Comparison of ENCODE assay signal across 8 mouse cellular contexts in genomic region chr6:115134501-115135331, GRCm38 (mm10). TPM values are rescaled to one million over a fixed set of nuclear protein-coding genes. Genes with fewer than 3 reads are reported as not detected.
DNase-seq lines count a peak whose midpoint lies in the region; ATAC-seq and TF ChIP-seq lines count a peak whose summit lies in the region.

TSS of gene Syn2 (plus strand) at chr6:115134902.

- H3K9ac ChIP-seq in forebrain, embryonic 12.5 days, result peak within 1 kb of the TSS; percentile 78
- H3K9ac ChIP-seq in heart, embryonic 14.5 days (ENCODE audit: low read length), result peak within 1 kb of the TSS; percentile 59; the same call in 1 of the 2 replicates
- peak within 1 kb of the TSS; percentile 52; the same call in 1 of the 2 replicates for H3K9ac ChIP-seq in kidney, postnatal 0 days (ENCODE audit: low read depth, low read length)
- H3K9ac ChIP-seq in liver, adult 2 months (ENCODE audit: low read depth, low read length), result peak within 1 kb of the TSS; percentile 19; the same call in 1 of the 2 replicates
- no peak within 1 kb of the TSS; the same call in 1 of the 2 replicates for H3K9ac ChIP-seq in stomach, embryonic 14.5 days (replicated peaks; ENCODE audit: low read depth, low read length)

- peaks cover 26% of the 10 kb centered on the region for H3K27me3 ChIP-seq in forebrain, embryonic 12.5 days
- H3K27me3 ChIP-seq in heart, embryonic 14.5 days (ENCODE audit: control insufficient read depth, insufficient read depth, low read length), result peaks cover 36% of the 10 kb centered on the region
- H3K27me3 ChIP-seq in kidney, postnatal 0 days (ENCODE audit: insufficient read depth, low read length), result peaks cover 20% of the 10 kb centered on the region
- H3K27me3 ChIP-seq in liver, adult 2 months (ENCODE audit: control insufficient read depth, insufficient read depth, low read length), result peaks cover 17% of the 10 kb centered on the region
- H3K27me3 ChIP-seq in stomach, embryonic 14.5 days (ENCODE audit: control insufficient read depth, insufficient read depth, low read length), result 0 out of 2 replicates have a peak, but pooled peaks cover 7% of the 10 kb centered on the region

- H3K27ac ChIP-seq in forebrain, embryonic 12.5 days, result no peak within 1 kb of the TSS
- no peak within 1 kb of the TSS for H3K27ac ChIP-seq in heart, embryonic 14.5 days (replicated peaks in 1 of 2; ENCODE audit: control insufficient read depth in 1 of 2, insufficient read depth in 1 of 2, low read depth in 2 of 2, low read length in 2 of 2)
- no peak within 1 kb of the TSS for H3K27ac ChIP-seq in kidney, postnatal 0 days
- H3K27ac ChIP-seq in liver, adult 2 months (replicated peaks; ENCODE audit: insufficient read depth, low read depth, low read length), result no peak within 1 kb of the TSS
- no peak within 1 kb of the TSS for H3K27ac ChIP-seq in stomach, embryonic 14.5 days (ENCODE audit: low read length)

- no peaks in the 10 kb centered on the region for H3K79me2 ChIP-seq in liver, adult 2 months (ENCODE audit: control insufficient read depth, insufficient read depth, low read length)

- peak; percentile 14 to 18 for DNase-seq in B cell, adult 2 months
- peak; percentile 53 for DNase-seq in c-Kit-positive CD71-negative TER-119-negative erythroid progenitor cells, embryonic 14.5 days (ENCODE audit: low read depth)
- DNase-seq in kidney, postnatal 0 days (ENCODE audit: low spot score), result peak; percentile 84
- DNase-seq in liver, adult 2 months (ENCODE audit: extremely low read depth, low read depth, low spot score), result peak; percentile 7
- peak; percentile 27 for DNase-seq in naive thymus-derived CD4-positive, alpha-beta T cell, adult 2 months (ENCODE audit: low read depth)

- ATAC-seq in forebrain, embryonic 12.5 days (ENCODE audit: low FRiP score), result peak; percentile 97
- ATAC-seq in heart, embryonic 14.5 days (ENCODE audit: insufficient number of reproducible peaks, insufficient read depth, low FRiP score, low read depth), result peak; percentile 87
- ATAC-seq in kidney, postnatal 0 days (replicated peaks; ENCODE audit: low FRiP score, low read depth), result peak; percentile 90
- peak; percentile 95 for ATAC-seq in stomach, embryonic 14.5 days (ENCODE audit: insufficient number of reproducible peaks, insufficient read depth, low FRiP score, low read depth)

- no peaks in the 10 kb centered on the region for H3K36me3 ChIP-seq in forebrain, embryonic 12.5 days (replicated peaks)
- no peaks in the 10 kb centered on the region for H3K36me3 ChIP-seq in heart, embryonic 14.5 days (ENCODE audit: control insufficient read depth, insufficient read depth, low read length)
- H3K36me3 ChIP-seq in kidney, postnatal 0 days (ENCODE audit: insufficient read depth, low read length), result no peaks in the 10 kb centered on the region
- H3K36me3 ChIP-seq in liver, adult 2 months (ENCODE audit: control insufficient read depth, insufficient read depth, low read length), result no peaks in the 10 kb centered on the region
- no peaks in the 10 kb centered on the region for H3K36me3 ChIP-seq in stomach, embryonic 14.5 days (ENCODE audit: control insufficient read depth, insufficient read depth, low read length)

- no peak for TF ChIP-seq CTCF in kidney, postnatal 0 days (IDR thresholded peaks at IDR 0.05; ENCODE audit: low read depth)
- TF ChIP-seq CTCF in liver, adult 2 months (IDR thresholded peaks at IDR 0.05; ENCODE audit: low read depth, low read length), result no peak

- H3K4me2 ChIP-seq in forebrain, embryonic 12.5 days, result peak within 1 kb of the TSS; percentile 89
- H3K4me2 ChIP-seq in heart, embryonic 14.5 days (ENCODE audit: low read length), result peak within 1 kb of the TSS; percentile 92
- peak within 1 kb of the TSS; percentile 73 for H3K4me2 ChIP-seq in kidney, postnatal 0 days (ENCODE audit: low read length)
- H3K4me2 ChIP-seq in stomach, embryonic 14.5 days (replicated peaks; ENCODE audit: low read depth, low read length), result peak within 1 kb of the TSS; percentile 84

- H3K4me1 ChIP-seq in forebrain, embryonic 12.5 days, result peaks cover 13% of the 10 kb centered on the region
- H3K4me1 ChIP-seq in heart, embryonic 14.5 days (ENCODE audit: control insufficient read depth in 2 of 2, insufficient read depth in 2 of 2, low read length in 2 of 2), result peaks cover 2 to 4% of the 10 kb centered on the region in 2 experiments; a peak in 1 of 4 replicates
- H3K4me1 ChIP-seq in kidney, postnatal 0 days (replicated peaks; ENCODE audit: insufficient read depth, low read length), result no peaks in the 10 kb centered on the region
- no peaks in the 10 kb centered on the region for H3K4me1 ChIP-seq in liver, adult 2 months (ENCODE audit: control insufficient read depth, insufficient read depth, low read length)
- H3K4me1 ChIP-seq in stomach, embryonic 14.5 days (ENCODE audit: control insufficient read depth, insufficient read depth, low read length), result no peaks in the 10 kb centered on the region

- no peak for TF ChIP-seq POLR2A in liver, adult 2 months (IDR thresholded peaks at IDR 0.05; ENCODE audit: extremely low read depth, insufficient read depth, low read length)

- under 1% methylated on average over 66 of the region's 75 CpGs for WGBS in forebrain, embryonic 12.5 days
- WGBS in heart, embryonic 14.5 days, result under 1% methylated on average over 65 of the region's 75 CpGs
- WGBS in kidney, postnatal 0 days, result under 1% methylated on average over 74 of the region's 75 CpGs
- 2% methylated on average over 66 of the region's 75 CpGs for WGBS in liver, adult 2 months
- under 1% methylated on average over 75 of the region's 75 CpGs for WGBS in stomach, embryonic 14.5 days

- H3K4me3 ChIP-seq in forebrain, embryonic 12.5 days (replicated peaks), result peak within 1 kb of the TSS; percentile 72
- peak within 1 kb of the TSS; percentile 60 to 88 for H3K4me3 ChIP-seq in heart, embryonic 14.5 days (ENCODE audit: control insufficient read depth in 1 of 2, insufficient read depth in 1 of 2, low read depth in 1 of 2, low read length in 2 of 2)
- peak within 1 kb of the TSS; percentile 42 for H3K4me3 ChIP-seq in kidney, postnatal 0 days (replicated peaks; ENCODE audit: low read depth, low read length)
- peak within 1 kb of the TSS; percentile 56; the same call in 1 of the 2 replicates for H3K4me3 ChIP-seq in liver, adult 2 months (ENCODE audit: insufficient read depth, low read depth, low read length)
- H3K4me3 ChIP-seq in stomach, embryonic 14.5 days (ENCODE audit: low read depth, low read length), result peak within 1 kb of the TSS; percentile 55

- no peaks in the 10 kb centered on the region for H3K9me3 ChIP-seq in forebrain, embryonic 12.5 days
- H3K9me3 ChIP-seq in heart, embryonic 14.5 days (ENCODE audit: control insufficient read depth, low read length), result no peaks in the 10 kb centered on the region
- no peaks in the 10 kb centered on the region for H3K9me3 ChIP-seq in kidney, postnatal 0 days (replicated peaks; ENCODE audit: low read length)
- no peaks in the 10 kb centered on the region for H3K9me3 ChIP-seq in stomach, embryonic 14.5 days (ENCODE audit: control insufficient read depth, low read depth, low read length)

RNA-seq across cellular contexts. Expression of gene Syn2, which starts in this region (rescaled TPM):
- polyA plus RNA-seq in forebrain, embryonic 12.5 days (2016; fragmentation: Nextera tagmentation; extraction: Ambion mirVana), result 6.8 and 8.0 TPM in 2 replicates
- 1.5 and 2.1 TPM in 2 replicates for polyA plus RNA-seq in heart, embryonic 14.5 days (2014; fragmentation: Nextera tagmentation; extraction: Ambion mirVana)
- 3.5 and 4.1 TPM in 2 replicates for polyA plus RNA-seq in kidney, postnatal 0 days (2015; fragmentation: Nextera tagmentation; extraction: Ambion mirVana)
- 0.18 and 0.27 TPM in 2 replicates for total RNA-seq in liver, adult 2 months (2014; rRNA removed)
- polyA plus RNA-seq in liver, adult 2 months (2012; rRNA removed), result 0.06 and 0.07 TPM in 2 replicates
- polyA plus RNA-seq in stomach, embryonic 14.5 days (2014; fragmentation: Nextera tagmentation; extraction: Ambion mirVana), result 4.7 and 5.0 TPM in 2 replicates

Comparison
In these comparisons a context has a peak if more than half of its experiments do, and no peak if none do; other contexts are left out.
1. Peak in DNase-seq, H3K4me3 ChIP-seq and H3K9ac ChIP-seq in liver, adult 2 months; RNA of the gene not detected or under 1 TPM.
2. DNase-seq: peak in every context shown above with its lines; median percentile 84 in kidney, postnatal 0 days; 53 in c-Kit-positive CD71-negative TER-119-negative erythroid progenitor cells, embryonic 14.5 days; 27 in naive thymus-derived CD4-positive, alpha-beta T cell, adult 2 months; 16 in B cell, adult 2 months; 7 in liver, adult 2 months.